Mouse (Mus musculus) megakaryocyte, embryonic 14.5 days (primary cell): ENCODE results near the gene Ostf1.

ENCODE experiments used
- FLI1 ChIP-seq: IDR thresholded peaks from 2 replicates; pipeline ENCODE4 v1.6.1; 2012; ENCODE audit warnings: low read length, inconsistent platforms, mixed read lengths
- GATA1 ChIP-seq: IDR thresholded peaks from 3 replicates; pipeline ENCODE4 v1.6.1; 2012; ENCODE audit warnings: mixed read lengths, low read length, inconsistent platforms, borderline replicate concordance

- no peak for TF ChIP-seq GATA1
- TF ChIP-seq FLI1, result no peak
These were observed 41.5 kb upstream of the Ostf1 start for GRCm38 (mm10) chr19:18673116-18673515.
